Mouse (Mus musculus): ENCODE measurements around the gene Cdh3.

Gene Cdh3

GRCm38 (mm10) chr8:106556068-106556645 is 45.5 kb downstream of the Cdh3 start:
- in situ Hi-C loops (cut with MboI; ENCODE audit: low pct_unique_long_range_greater_than_20kb in 1 of 2, low sequenced_read_pairs in 2 of 2, unreplicated experiment in 1 of 2), result loop anchor here in 1 of 2 experiments (25.0 kb wide), 1 partner anchor 306 kb away; the partner anchor contains the start of gene Has3

GRCm38 (mm10) chr8:106559844-106560243 is 49.2 kb downstream of the Cdh3 start:
- in situ Hi-C loops (cut with MboI; ENCODE audit: low pct_unique_long_range_greater_than_20kb in 1 of 2, low sequenced_read_pairs in 2 of 2, unreplicated experiment in 1 of 2), result loop anchor here in 1 of 2 experiments (25.0 kb wide), 1 partner anchor 302 kb away; the partner anchor contains the start of gene Has3

GRCm38 (mm10) chr8:106561097-106561865 is 50.6 kb downstream of the Cdh3 start:
- in situ Hi-C loops (cut with MboI; ENCODE audit: low pct_unique_long_range_greater_than_20kb in 1 of 2, low sequenced_read_pairs in 2 of 2, unreplicated experiment in 1 of 2), result loop anchor here in 1 of 2 experiments (25.0 kb wide), 1 partner anchor 301 kb away; the partner anchor contains the start of gene Has3

GRCm38 (mm10) chr8:106563691-106564182 is 53.0 kb downstream of the Cdh3 start:
- in situ Hi-C loops (cut with MboI; ENCODE audit: low pct_unique_long_range_greater_than_20kb in 1 of 2, low sequenced_read_pairs in 2 of 2, unreplicated experiment in 1 of 2), result loop anchor here in 1 of 2 experiments (25.0 kb wide), 1 partner anchor 299 kb away; the partner anchor contains the start of gene Has3

GRCm38 (mm10) chr8:106569006-106569405 is 58.3 kb downstream of the Cdh3 start:
- in situ Hi-C loops (cut with MboI; ENCODE audit: low pct_unique_long_range_greater_than_20kb in 1 of 2, low sequenced_read_pairs in 2 of 2, unreplicated experiment in 1 of 2), result loop anchor here (5.0 to 25.0 kb wide), 3 partner anchors 78 to 293 kb away; partner anchors contain the start of gene Has3 (in 1 of the 2)

- in situ Hi-C loops (cut with MboI; ENCODE audit: low pct_unique_long_range_greater_than_20kb in 1 of 2, low sequenced_read_pairs in 2 of 2, unreplicated experiment in 1 of 2), result loop anchor here in 1 of 2 experiments (25.0 kb wide), 1 partner anchor 292 kb away; the partner anchor contains the start of gene Has3
These were observed 59.7 kb downstream of the Cdh3 start for GRCm38 (mm10) chr8:106570386-106570785.

- in situ Hi-C loops (cut with MboI; ENCODE audit: low pct_unique_long_range_greater_than_20kb in 1 of 2, low sequenced_read_pairs in 2 of 2, unreplicated experiment in 1 of 2), result loop anchor here in 1 of 2 experiments (25.0 kb wide), 1 partner anchor 291 kb away; the partner anchor contains the start of gene Has3
These were observed 61.0 kb downstream of the Cdh3 start for GRCm38 (mm10) chr8:106571551-106572172.

- in situ Hi-C loops (cut with MboI; ENCODE audit: low pct_unique_long_range_greater_than_20kb in 1 of 2, low sequenced_read_pairs in 2 of 2, unreplicated experiment in 1 of 2), result loop anchor here in 1 of 2 experiments (25.0 kb wide), 1 partner anchor 290 kb away; the partner anchor contains the start of gene Has3
These were observed 61.5 kb downstream of the Cdh3 start for GRCm38 (mm10) chr8:106572175-106572574.

- in situ Hi-C loops (cut with MboI; ENCODE audit: low pct_unique_long_range_greater_than_20kb in 1 of 2, low sequenced_read_pairs in 2 of 2, unreplicated experiment in 1 of 2), result loop anchor here in 1 of 2 experiments (25.0 kb wide), 1 partner anchor 289 kb away; the partner anchor contains the start of gene Has3
These were observed 62.5 kb downstream of the Cdh3 start, which contains the start of gene Gm10073 for GRCm38 (mm10) chr8:106573168-106573567. Gene Gm10073 (minus strand): TSS chr8:106573461.

GRCm38 (mm10) chr8:106574283-106574682 is 63.6 kb downstream of the Cdh3 start:
- in situ Hi-C loops (cut with MboI; ENCODE audit: low pct_unique_long_range_greater_than_20kb in 1 of 2, low sequenced_read_pairs in 2 of 2, unreplicated experiment in 1 of 2), result loop anchor here in 1 of 2 experiments (25.0 kb wide), 1 partner anchor 288 kb away; the partner anchor contains the start of gene Has3

GRCm38 (mm10) chr8:106576849-106577555 is 66.3 kb downstream of the Cdh3 start:
- in situ Hi-C loops (cut with MboI; ENCODE audit: low pct_unique_long_range_greater_than_20kb in 1 of 2, low sequenced_read_pairs in 2 of 2, unreplicated experiment in 1 of 2), result no loop called here

- in situ Hi-C loops (cut with MboI; ENCODE audit: low pct_unique_long_range_greater_than_20kb in 1 of 2, low sequenced_read_pairs in 2 of 2, unreplicated experiment in 1 of 2), result no loop called here
These were observed 68.8 kb downstream of the Cdh3 start for GRCm38 (mm10) chr8:106579510-106579909.

GRCm38 (mm10) chr8:106581344-106582088 is 70.8 kb downstream of the Cdh3 start:
- in situ Hi-C loops (cut with MboI; ENCODE audit: low pct_unique_long_range_greater_than_20kb in 1 of 2, low sequenced_read_pairs in 2 of 2, unreplicated experiment in 1 of 2), result no loop called here

- in situ Hi-C loops (cut with MboI; ENCODE audit: low pct_unique_long_range_greater_than_20kb in 1 of 2, low sequenced_read_pairs in 2 of 2, unreplicated experiment in 1 of 2), result no loop called here
These were observed 74.4 kb downstream of the Cdh3 start for GRCm38 (mm10) chr8:106584942-106585670.

GRCm38 (mm10) chr8:106585671-106586037 is 75.0 kb downstream of the Cdh3 start:
- in situ Hi-C loops (cut with MboI; ENCODE audit: low pct_unique_long_range_greater_than_20kb in 1 of 2, low sequenced_read_pairs in 2 of 2, unreplicated experiment in 1 of 2), result no loop called here

GRCm38 (mm10) chr8:106586896-106587295 is 76.2 kb downstream of the Cdh3 start:
- in situ Hi-C loops (cut with MboI; ENCODE audit: low pct_unique_long_range_greater_than_20kb in 1 of 2, low sequenced_read_pairs in 2 of 2, unreplicated experiment in 1 of 2), result no loop called here
